ENCODE assay signal across 8 mouse cellular contexts in the genomic region with DNA sequence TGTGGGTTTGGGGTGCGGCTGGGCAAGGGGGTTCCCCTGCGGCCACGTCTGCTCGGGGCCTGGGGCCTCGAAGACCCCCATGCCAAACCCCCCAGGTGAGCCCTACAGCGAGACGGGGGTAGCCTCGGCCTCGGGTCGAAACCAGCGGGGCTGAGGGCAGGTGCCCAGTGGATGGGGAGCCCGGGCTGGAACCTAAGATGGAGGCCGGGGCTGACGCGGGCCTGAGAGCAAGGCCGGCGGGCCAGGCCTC. TPM values are rescaled to one million over a fixed set of nuclear protein-coding genes. Genes with fewer than 3 reads are reported as not detected.
DNase-seq lines count a peak whose midpoint lies in the region; ATAC-seq and TF ChIP-seq lines count a peak whose summit lies in the region.

No protein-coding gene starts in this region.

- intact Hi-C loops in left cerebral cortex, postnatal 10 days (cut with DNase I), result no loop called here

- H3K9me3 ChIP-seq in hindbrain, embryonic 14.5 days (ENCODE audit: control insufficient read depth, low read length), result no peaks in the 10 kb centered on the region
- H3K9me3 ChIP-seq in midbrain, embryonic 12.5 days, result no peaks in the 10 kb centered on the region

- H3K4me1 ChIP-seq in testis, adult 2 months (ENCODE audit: control insufficient read depth, insufficient read depth, low read length), result peaks cover 10% of the 10 kb centered on the region
- peaks cover 40% of the 10 kb centered on the region for H3K4me1 ChIP-seq in hindbrain, embryonic 14.5 days (replicated peaks; ENCODE audit: control insufficient read depth, insufficient read depth, low read length)
- H3K4me1 ChIP-seq in midbrain, embryonic 12.5 days, result peaks cover 47% of the 10 kb centered on the region

- peak overlapping the region; percentile 89 for H3K4me2 ChIP-seq in hindbrain, embryonic 14.5 days (replicated peaks)
- peak overlapping the region; percentile 77 for H3K4me2 ChIP-seq in midbrain, embryonic 12.5 days (replicated peaks)

- TF ChIP-seq POLR2A in testis, adult 2 months (IDR thresholded peaks at IDR 0.05; ENCODE audit: control insufficient read depth, low read depth, low read length), result no peak

- H3K9ac ChIP-seq in hindbrain, embryonic 14.5 days, result peak overlapping the region; percentile 87
- H3K9ac ChIP-seq in midbrain, embryonic 12.5 days (replicated peaks), result peak overlapping the region; percentile 98

- H3K27ac ChIP-seq in testis, adult 2 months (ENCODE audit: control insufficient read depth, insufficient read depth, low read depth, low read length), result peak overlapping the region; percentile 90
- peak overlapping the region; percentile 98 for H3K27ac ChIP-seq in hindbrain, embryonic 14.5 days
- peak overlapping the region; percentile 99 for H3K27ac ChIP-seq in midbrain, embryonic 12.5 days (replicated peaks)

- no peak for TF ChIP-seq CTCF in testis, adult 2 months (IDR thresholded peaks at IDR 0.05; ENCODE audit: control insufficient read depth, insufficient read depth, insufficient replicate concordance, low read depth, low read length)

- DNase-seq in frontal cortex, postnatal 10 days (ENCODE audit: low spot score in 2 of 2), result no peak
- no peak for DNase-seq in testis, postnatal 14 days (ENCODE audit: low spot score)
- DNase-seq in hindbrain, embryonic 14.5 days (ENCODE audit: low spot score), result peak; percentile 44
- no peak for DNase-seq in left cerebral cortex, postnatal 10 days (ENCODE audit: extremely low spot score in 1 of 2, low spot score in 2 of 2)

- 2% methylated on average over 17 of the region's 17 CpGs for WGBS in hindbrain, embryonic 14.5 days
- WGBS in midbrain, embryonic 12.5 days, result under 1% methylated on average over 17 of the region's 17 CpGs

- peaks cover 3% of the 10 kb centered on the region for H3K36me3 ChIP-seq in testis, adult 2 months (ENCODE audit: control insufficient read depth, insufficient read depth, low read length)
- H3K36me3 ChIP-seq in hindbrain, embryonic 14.5 days (replicated peaks; ENCODE audit: control insufficient read depth, insufficient read depth), result peaks cover 18% of the 10 kb centered on the region
- peaks cover 14% of the 10 kb centered on the region; the same call in 1 of the 2 replicates for H3K36me3 ChIP-seq in midbrain, embryonic 12.5 days

- peak overlapping the region; percentile 83 for H3K4me3 ChIP-seq in testis, adult 2 months (ENCODE audit: control insufficient read depth, low read depth, low read length)
- peak overlapping the region; percentile 83 for H3K4me3 ChIP-seq in hindbrain, embryonic 14.5 days (replicated peaks; ENCODE audit: low read length)
- H3K4me3 ChIP-seq in midbrain, embryonic 12.5 days, result peak overlapping the region; percentile 90

- ATAC-seq in frontal cortex, adult (ENCODE audit: low TSS enrichment), result peak; percentile 38
- ATAC-seq in hindbrain, embryonic 14.5 days (ENCODE audit: low FRiP score), result peak; percentile 56
- peak; percentile 71 for ATAC-seq in midbrain, embryonic 12.5 days (ENCODE audit: low FRiP score, low read depth)
- ATAC-seq in cerebellum, adult (ENCODE audit: insufficient number of reproducible peaks, low FRiP score, low TSS enrichment), result no peak; the same call in 1 of the 2 replicates

- H3K27me3 ChIP-seq in testis, adult 2 months (ENCODE audit: control insufficient read depth, insufficient read depth, low read length), result no peaks in the 10 kb centered on the region
- H3K27me3 ChIP-seq in hindbrain, embryonic 14.5 days (ENCODE audit: control insufficient read depth, insufficient read depth, low read length), result no peaks in the 10 kb centered on the region
- peaks cover 11% of the 10 kb centered on the region; the same call in 1 of the 2 replicates for H3K27me3 ChIP-seq in midbrain, embryonic 12.5 days

RNA-seq across cellular contexts. Expression of a gene that starts 1.3 kb away (rescaled TPM):
- polyA plus RNA-seq in testis, adult 2 months (2012; rRNA removed), result 9.0 and 9.5 TPM in 2 replicates
- 53.9 and 70.7 TPM in 2 replicates for polyA plus RNA-seq in hindbrain, embryonic 14.5 days (2014; fragmentation: Nextera tagmentation; extraction: Ambion mirVana)
- 81.7 and 83.6 TPM in 2 replicates for polyA plus RNA-seq in midbrain, embryonic 12.5 days (2016; fragmentation: Nextera tagmentation; extraction: Ambion mirVana)
- total RNA-seq in left cerebral cortex, postnatal 10 days (2021), result 100 to 1,000 TPM; 141 to 149 TPM

RNA-seq across cellular contexts. Expression of a gene that starts 58.5 kb away (rescaled TPM):
- polyA plus RNA-seq in testis, adult 2 months (2012; rRNA removed), result 2.9 and 3.0 TPM in 2 replicates
- polyA plus RNA-seq in hindbrain, embryonic 14.5 days (2014; fragmentation: Nextera tagmentation; extraction: Ambion mirVana), result 0.92 and 1.7 TPM in 2 replicates
- 0.37 and 0.70 TPM in 2 replicates for polyA plus RNA-seq in midbrain, embryonic 12.5 days (2016; fragmentation: Nextera tagmentation; extraction: Ambion mirVana)
- total RNA-seq in left cerebral cortex, postnatal 10 days (2021), result 1 to 10 TPM in 1 of 2 experiments, under 1 TPM in 1; 0.64 to 1.3 TPM
